Mouse (Mus musculus): ENCODE data around the gene Ifna7. TPM values are rescaled to one million over a fixed set of nuclear protein-coding genes. Genes with fewer than 3 reads are reported as not detected.
"Not testable (repeated sequence)": the region's sequence is repeated elsewhere in the genome, so short reads cannot be mapped to it uniquely, and the experiment has no call there.

Ifna7 gene
- polyA plus RNA-seq (2015; fragmentation: Nextera tagmentation; extraction: Ambion mirVana) = not detected in 2 replicates

- H3K9me3 ChIP-seq (replicated peaks) = no peaks in the 10 kb centered on the region
- WGBS (ENCODE audit: insufficient replicate concordance) = 35% methylated on average over 3 of the region's 3 CpGs
- no peak for DNase-seq
- no peak within 1 kb of the TSS for H3K4me3 ChIP-seq (replicated peaks)
- 0 out of 2 replicates have a peak, but pooled peaks cover 4% of the 10 kb centered on the region for H3K27me3 ChIP-seq
- H3K36me3 ChIP-seq = no peaks in the 10 kb centered on the region
- H3K4me2 ChIP-seq = no peak within 1 kb of the TSS
- no peak within 1 kb of the TSS for H3K27ac ChIP-seq
- no peak for ATAC-seq (ENCODE audit: low read depth)
- H3K4me1 ChIP-seq (replicated peaks) = no peaks in the 10 kb centered on the region
- no peak within 1 kb of the TSS for H3K9ac ChIP-seq
Observed at GRCm38 (mm10) chr4:88815928-88816327, at the start of gene Ifna7. TSS of gene Ifna7 (plus strand) at chr4:88816228.

DNA sequence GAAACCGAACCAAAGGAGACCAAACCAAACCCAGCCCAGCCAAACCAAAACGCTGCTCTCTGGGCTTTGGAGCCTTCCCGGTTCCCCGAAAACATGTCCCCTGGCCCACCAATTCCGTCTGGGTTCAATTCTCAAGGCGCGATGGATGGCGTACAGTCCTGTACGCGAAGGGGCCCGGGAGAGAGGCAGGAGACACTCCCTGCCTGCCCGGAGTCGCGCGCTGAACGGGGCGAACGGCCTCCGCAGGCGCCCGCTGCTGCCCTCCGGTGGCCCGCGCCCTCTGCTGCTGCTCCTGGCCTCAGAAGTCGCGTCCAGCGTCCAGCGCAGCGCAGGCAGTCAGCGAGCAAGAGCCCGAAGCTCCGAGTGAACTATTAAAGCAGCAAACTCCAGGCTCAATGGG lies 42.5 kb upstream of the Ifna7 start, which contains the start of gene Gm13290:
Gene Gm13290, plus strand, starts transcription at position 301 of the 400 bp plus-strand sequence.
- not testable (repeated sequence) for ATAC-seq (ENCODE audit: low read depth); H3K27ac ChIP-seq; H3K4me2 ChIP-seq; H3K4me3 ChIP-seq (replicated peaks); H3K27me3 ChIP-seq; H3K36me3 ChIP-seq; DNase-seq; H3K4me1 ChIP-seq (replicated peaks); H3K9me3 ChIP-seq (replicated peaks); H3K9ac ChIP-seq
- WGBS (ENCODE audit: insufficient replicate concordance) = no CpG with 5 or more reads among the region's 32 CpGs

- WGBS (ENCODE audit: insufficient replicate concordance) = no CpG with 5 or more reads among the region's 29 CpGs
- not testable (repeated sequence) for ATAC-seq (ENCODE audit: low read depth); H3K36me3 ChIP-seq; H3K9ac ChIP-seq; H3K27ac ChIP-seq; H3K9me3 ChIP-seq (replicated peaks); DNase-seq; H3K4me2 ChIP-seq; H3K27me3 ChIP-seq; H3K4me1 ChIP-seq (replicated peaks); H3K4me3 ChIP-seq (replicated peaks)
Observed at GRCm38 (mm10) chr4:88776622-88777021, 39.4 kb upstream of the Ifna7 start, which contains the start of gene Gm13289. TSS of gene Gm13289 (plus strand) at chr4:88776922.

DNA sequence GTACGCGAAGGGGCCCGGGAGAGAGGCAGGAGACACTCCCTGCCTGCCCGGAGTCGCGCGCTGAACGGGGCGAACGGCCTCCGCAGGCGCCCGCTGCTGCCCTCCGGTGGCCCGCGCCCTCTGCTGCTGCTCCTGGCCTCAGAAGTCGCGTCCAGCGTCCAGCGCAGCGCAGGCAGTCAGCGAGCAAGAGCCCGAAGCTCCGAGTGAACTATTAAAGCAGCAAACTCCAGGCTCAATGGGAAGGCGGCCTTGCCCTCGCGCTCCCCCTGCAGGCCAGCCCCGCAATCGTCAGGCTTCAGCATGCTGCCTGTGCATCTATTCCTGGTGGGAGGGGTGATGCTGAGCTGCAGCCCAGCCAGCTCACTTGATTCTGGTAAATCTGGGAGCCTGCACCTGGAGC lies 36.5 kb upstream of the Ifna7 start, which contains the start of gene Gm13272:
Gene Gm13272, plus strand, starts transcription at position 301 of the 400 bp plus-strand sequence.
- ATAC-seq (ENCODE audit: low read depth); H3K27me3 ChIP-seq; H3K27ac ChIP-seq; H3K9ac ChIP-seq; DNase-seq; H3K4me1 ChIP-seq (replicated peaks); H3K36me3 ChIP-seq; H3K9me3 ChIP-seq (replicated peaks); H3K4me3 ChIP-seq (replicated peaks); H3K4me2 ChIP-seq: not testable (repeated sequence)
- WGBS (ENCODE audit: insufficient replicate concordance) = no CpG with 5 or more reads among the region's 29 CpGs

GRCm38 (mm10) chr4:88780320-88780719 lies 35.7 kb upstream of the Ifna7 start:
- H3K9ac ChIP-seq; DNase-seq; H3K4me1 ChIP-seq (replicated peaks); H3K4me2 ChIP-seq; H3K9me3 ChIP-seq (replicated peaks); H3K27me3 ChIP-seq; ATAC-seq (ENCODE audit: low read depth); H3K36me3 ChIP-seq; H3K4me3 ChIP-seq (replicated peaks); H3K27ac ChIP-seq: not testable (repeated sequence)
- 38% methylated on average over 16 of the region's 18 CpGs for WGBS (ENCODE audit: insufficient replicate concordance)

- H3K9me3 ChIP-seq (replicated peaks); H3K27ac ChIP-seq; H3K9ac ChIP-seq; H3K4me1 ChIP-seq (replicated peaks); H3K27me3 ChIP-seq; ATAC-seq (ENCODE audit: low read depth); DNase-seq; H3K36me3 ChIP-seq: not testable (repeated sequence)
- H3K4me2 ChIP-seq = peak within 1 kb of the TSS; percentile 56
- H3K4me3 ChIP-seq (replicated peaks) = peak within 1 kb of the TSS; percentile 28
- WGBS (ENCODE audit: insufficient replicate concordance) = 15% methylated on average over 4 of the region's 7 CpGs
Observed at GRCm38 (mm10) chr4:88781831-88782230, 34.2 kb upstream of the Ifna7 start, which contains the start of gene Ifnz. TSS of gene Ifnz (plus strand) at chr4:88782131.

DNA sequence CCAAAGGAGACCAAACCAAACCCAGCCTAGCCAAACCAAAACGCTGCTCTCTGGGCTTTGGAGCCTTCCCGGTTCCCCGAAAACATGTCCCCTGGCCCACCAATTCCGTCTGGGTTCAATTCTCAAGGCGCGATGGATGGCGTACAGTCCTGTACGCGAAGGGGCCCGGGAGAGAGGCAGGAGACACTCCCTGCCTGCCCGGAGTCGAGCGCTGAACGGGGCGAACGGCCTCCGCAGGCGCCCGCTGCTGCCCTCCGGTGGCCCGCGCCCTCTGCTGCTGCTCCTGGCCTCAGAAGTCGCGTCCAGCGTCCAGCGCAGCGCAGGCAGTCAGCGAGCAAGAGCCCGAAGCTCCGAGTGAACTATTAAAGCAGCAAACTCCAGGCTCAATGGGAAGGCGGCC lies 33.7 kb upstream of the Ifna7 start:
- H3K9me3 ChIP-seq (replicated peaks); H3K27me3 ChIP-seq; H3K4me1 ChIP-seq (replicated peaks); ATAC-seq (ENCODE audit: low read depth); H3K9ac ChIP-seq; H3K27ac ChIP-seq; DNase-seq; H3K36me3 ChIP-seq: not testable (repeated sequence)
- H3K4me2 ChIP-seq = peak overlapping the region; percentile 56
- WGBS (ENCODE audit: insufficient replicate concordance) = 0% methylated on average over 4 of the region's 31 CpGs
- peak overlapping the region; percentile 28 for H3K4me3 ChIP-seq (replicated peaks)

DNA sequence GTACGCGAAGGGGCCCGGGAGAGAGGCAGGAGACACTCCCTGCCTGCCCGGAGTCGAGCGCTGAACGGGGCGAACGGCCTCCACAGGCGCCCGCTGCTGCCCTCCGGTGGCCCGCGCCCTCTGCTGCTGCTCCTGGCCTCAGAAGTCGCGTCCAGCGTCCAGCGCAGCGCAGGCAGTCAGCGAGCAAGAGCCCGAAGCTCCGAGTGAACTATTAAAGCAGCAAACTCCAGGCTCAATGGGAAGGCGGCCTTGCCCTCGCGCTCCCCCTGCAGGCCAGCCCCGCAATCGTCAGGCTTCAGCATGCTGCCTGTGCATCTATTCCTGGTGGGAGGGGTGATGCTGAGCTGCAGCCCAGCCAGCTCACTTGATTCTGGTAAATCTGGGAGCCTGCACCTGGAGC lies 30.6 kb upstream of the Ifna7 start, which contains the start of gene Gm13276:
Gene Gm13276, plus strand, starts transcription at position 301 of the 400 bp plus-strand sequence.
- H3K9me3 ChIP-seq (replicated peaks); H3K4me1 ChIP-seq (replicated peaks); DNase-seq; H3K9ac ChIP-seq; H3K27me3 ChIP-seq; H3K36me3 ChIP-seq; H3K4me3 ChIP-seq (replicated peaks); H3K27ac ChIP-seq; ATAC-seq (ENCODE audit: low read depth); H3K4me2 ChIP-seq: not testable (repeated sequence)
- WGBS (ENCODE audit: insufficient replicate concordance) = no CpG with 5 or more reads among the region's 27 CpGs

DNA sequence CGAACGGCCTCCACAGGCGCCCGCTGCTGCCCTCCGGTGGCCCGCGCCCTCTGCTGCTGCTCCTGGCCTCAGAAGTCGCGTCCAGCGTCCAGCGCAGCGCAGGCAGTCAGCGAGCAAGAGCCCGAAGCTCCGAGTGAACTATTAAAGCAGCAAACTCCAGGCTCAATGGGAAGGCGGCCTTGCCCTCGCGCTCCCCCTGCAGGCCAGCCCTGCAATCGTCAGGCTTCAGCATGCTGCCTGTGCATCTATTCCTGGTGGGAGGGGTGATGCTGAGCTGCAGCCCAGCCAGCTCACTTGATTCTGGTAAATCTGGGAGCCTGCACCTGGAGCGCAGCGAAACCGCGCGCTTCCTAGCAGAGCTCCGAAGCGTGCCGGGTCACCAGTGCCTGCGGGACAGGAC lies 27.6 kb upstream of the Ifna7 start, which contains the start of gene Gm13277:
Gene Gm13277, plus strand, starts transcription at position 231 of the 400 bp plus-strand sequence.
- not testable (repeated sequence) for H3K36me3 ChIP-seq; ATAC-seq (ENCODE audit: low read depth); H3K9ac ChIP-seq; H3K4me3 ChIP-seq (replicated peaks); H3K27ac ChIP-seq; DNase-seq; H3K9me3 ChIP-seq (replicated peaks); H3K4me2 ChIP-seq; H3K27me3 ChIP-seq; H3K4me1 ChIP-seq (replicated peaks)
- 0% methylated on average over 4 of the region's 28 CpGs for WGBS (ENCODE audit: insufficient replicate concordance)

GRCm38 (mm10) chr4:88791250-88791649 lies 24.8 kb upstream of the Ifna7 start, which contains the start of gene Gm13278:
TSS of gene Gm13278 (plus strand) at chr4:88791550.
- H3K9ac ChIP-seq; H3K27me3 ChIP-seq; DNase-seq; H3K4me3 ChIP-seq (replicated peaks); H3K4me2 ChIP-seq; H3K9me3 ChIP-seq (replicated peaks); ATAC-seq (ENCODE audit: low read depth); H3K4me1 ChIP-seq (replicated peaks); H3K27ac ChIP-seq; H3K36me3 ChIP-seq: not testable (repeated sequence)
- WGBS (ENCODE audit: insufficient replicate concordance) = no CpG with 5 or more reads among the region's 28 CpGs

GRCm38 (mm10) chr4:88793936-88794675 lies 21.9 kb upstream of the Ifna7 start, which contains the start of gene Gm13275:
TSS of gene Gm13275 (plus strand) at chr4:88794487.
- H3K27me3 ChIP-seq; H3K4me2 ChIP-seq; H3K27ac ChIP-seq; H3K4me3 ChIP-seq (replicated peaks); DNase-seq; H3K9me3 ChIP-seq (replicated peaks); H3K4me1 ChIP-seq (replicated peaks); ATAC-seq (ENCODE audit: low read depth); H3K9ac ChIP-seq; H3K36me3 ChIP-seq: not testable (repeated sequence)
- 0% methylated on average over 12 of the region's 52 CpGs for WGBS (ENCODE audit: insufficient replicate concordance)
